Mouse (Mus musculus) left cerebral cortex, postnatal 36 days (tissue): Measurements from ENCODE around the gene Pomc. TPM values are rescaled to one million over a fixed set of nuclear protein-coding genes. Genes with fewer than 3 reads are reported as not detected.

Experiments
- total RNA-seq, 2 experiments: library from RNA; stranded (reverse); gene quantifications; 2 replicates each; pipeline ENCODE4 v1.2.3; 2021

The Pomc gene
- total RNA-seq, 2 experiments from 2014 or later: 1.6 to 3.2 TPM

Other genes with a start within 250 kb of the Pomc start
- gene Dnmt3a, start 148.9 kb upstream of the Pomc start, total RNA-seq: 100 to 1,000 TPM; 100 to 124 TPM
- gene Efr3b, start 84.0 kb downstream of the Pomc start, total RNA-seq: 100 to 1,000 TPM; 105 TPM
- gene Dnajc27, start 127.6 kb downstream of the Pomc start, total RNA-seq: 100 to 1,000 TPM in 1 of 2 experiments, 10 to 100 TPM in 1; 93.0 to 100 TPM
- gene Adcy3, start 178.2 kb downstream of the Pomc start, total RNA-seq: 10 to 100 TPM; 48.4 to 53.4 TPM